Mouse (Mus musculus): ENCODE results near the gene Zdhhc15. TPM values are rescaled to one million over a fixed set of nuclear protein-coding genes. Genes with fewer than 3 reads are reported as not detected.

Zdhhc15 gene
- total RNA-seq, 1 experiment from 2014 or later, result 0.81 TPM

Other genes starting within 250 kb of the Zdhhc15 start
- gene Uprt, start 188.2 kb downstream of the Zdhhc15 start, total RNA-seq (2017), result 11.2 and 12.0 TPM in 2 replicates
- gene Magee2, start 186.2 kb upstream of the Zdhhc15 start, total RNA-seq (2017), result not detected in 2 replicates